Comparison of ENCODE assay signal across 11 mouse cellular contexts in the genomic region with DNA sequence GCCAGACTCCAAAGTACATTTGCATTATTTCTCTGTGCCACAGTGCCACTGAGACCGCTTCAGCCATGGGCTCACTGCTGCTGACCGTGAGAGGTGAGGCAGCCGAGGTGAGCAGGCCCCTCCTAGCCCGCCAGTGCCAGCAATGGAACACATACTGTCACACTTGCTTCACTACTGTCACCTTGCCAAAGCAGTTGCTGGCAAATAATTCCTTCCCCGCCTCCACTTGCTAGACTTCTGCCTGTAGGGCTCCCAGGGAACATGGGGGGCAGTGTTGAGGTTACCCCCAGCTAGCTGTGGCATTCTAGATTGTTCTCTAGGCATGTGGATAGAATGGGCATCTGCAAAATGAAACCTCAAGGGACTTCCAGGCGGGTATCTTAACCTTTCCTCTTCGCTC. TPM values are rescaled to one million over a fixed set of nuclear protein-coding genes. Genes with fewer than 3 reads are reported as not detected.
DNase-seq lines count a peak whose midpoint lies in the region; TF ChIP-seq lines count a peak whose summit lies in the region.
"Had no signal": no experiment of that assay in that cellular context is flagged by ENCODE, and none has a peak within 500 bp of the region (broad histone marks: within the 10 kb centered on the region; RNA-seq: fewer than 3 reads in every experiment).

No protein-coding gene starts in this region.

- no peaks in the 10 kb centered on the region for H3K27me3 ChIP-seq in kidney, adult 2 months (replicated peaks; ENCODE audit: control insufficient read depth, insufficient read depth, low read length)

- peaks cover 31% of the 10 kb centered on the region for H3K4me1 ChIP-seq in kidney, adult 2 months (ENCODE audit: control insufficient read depth, insufficient read depth, low read length)

- peak overlapping the region; percentile 77 for H3K27ac ChIP-seq in kidney, adult 2 months (ENCODE audit: insufficient read depth, low read depth, low read length)
- H3K27ac ChIP-seq: embryonic facial prominence, embryonic 15.5 days had no signal

- H3K36me3 ChIP-seq in kidney, adult 2 months (ENCODE audit: control insufficient read depth, insufficient read depth, low read length) = no peaks in the 10 kb centered on the region
- H3K36me3 ChIP-seq: embryonic facial prominence, embryonic 15.5 days had no signal

- DNase-seq in kidney, adult 2 months = peak; percentile 86
- no peak for DNase-seq in kidney, postnatal 4 days
- peak; percentile 95 for DNase-seq in brain, adult 2 months (ENCODE audit: low read depth, low spot score)
- DNase-seq in gastrocnemius, postnatal 25 days = peak; percentile 76
- DNase-seq in layer of hippocampus, postnatal 10 days (ENCODE audit: low spot score in 2 of 2) = peak; percentile 78 to 80
- DNase-seq in urinary bladder, adult 2 months (ENCODE audit: low spot score) = no peak
- DNase-seq in spleen, postnatal 4 days (ENCODE audit: low spot score in 2 of 2) = no peak
- no peak for DNase-seq in urinary bladder, postnatal 4 days (ENCODE audit: low spot score in 2 of 2)

- no peak overlapping the region for H3K4me3 ChIP-seq in kidney, adult 2 months (ENCODE audit: insufficient read depth, low read depth, low read length)
- H3K4me3 ChIP-seq: embryonic facial prominence, embryonic 15.5 days had no signal

- WGBS in kidney, adult 2 months = 35% methylated on average over 7 of the region's 7 CpGs

- TF ChIP-seq POLR2A in kidney, adult 2 months (IDR thresholded peaks at IDR 0.05; ENCODE audit: low read depth, low read length) = no peak

- TF ChIP-seq CTCF in kidney, adult 2 months (conservative IDR thresholded peaks at IDR 0.05; ENCODE audit: insufficient read depth, insufficient read length, low read depth, low read length) = no peak

RNA-seq across cellular contexts. Expression of gene Mapt, which starts 6.0 kb away (rescaled TPM):
- 49.8 and 53.4 TPM in 2 replicates for polyA plus RNA-seq in kidney, adult 2 months (2012; rRNA removed)
- total RNA-seq in gastrocnemius, postnatal 25 days (2021) = 10 to 100 TPM; 52.5 to 58.5 TPM
- total RNA-seq in layer of hippocampus, postnatal 10 days (2021) = 100 to 1,000 TPM; 506 to 549 TPM
- 1.5 and 2.7 TPM in 2 replicates for polyA plus RNA-seq in urinary bladder, adult 2 months (2012; rRNA removed)

RNA-seq across cellular contexts. Expression of gene Sppl2c, which starts 51.1 kb away (rescaled TPM):
- 0.08 and 0.26 TPM in 2 replicates for polyA plus RNA-seq in kidney, adult 2 months (2012; rRNA removed)
- total RNA-seq in gastrocnemius, postnatal 25 days (2021) = not detected
- total RNA-seq in layer of hippocampus, postnatal 10 days (2021) = not detected
- not detected in 2 replicates for polyA plus RNA-seq in urinary bladder, adult 2 months (2012; rRNA removed)
- total RNA-seq: MEL had no signal
- polyA plus RNA-seq: embryonic facial prominence, embryonic 15.5 days; limb, embryonic 11.5 days had no signal

Comparison
In these comparisons a context has a peak if more than half of its experiments do, and no peak if none do; other contexts are left out.
1. DNase-seq: peak in kidney, adult 2 months (single experiment), brain, adult 2 months (single experiment), gastrocnemius, postnatal 25 days (single experiment) and layer of hippocampus, postnatal 10 days (2 of 2); none in kidney, postnatal 4 days (0 of 2), urinary bladder, adult 2 months (single experiment), spleen, postnatal 4 days (0 of 2) and urinary bladder, postnatal 4 days (0 of 2).
2. RNA of gene Mapt, which starts 6.0 kb away (total RNA-seq): 506 to 549 TPM in layer of hippocampus, postnatal 10 days; 52.5 to 58.5 TPM in gastrocnemius, postnatal 25 days; every median in the first group is over 4 times any median in the second.